Mouse (Mus musculus) heart, embryonic 12.5 days (tissue): ENCODE measurements around the gene Dnase1l1. TPM values are rescaled to one million over a fixed set of nuclear protein-coding genes. Genes with fewer than 3 reads are reported as not detected.

ENCODE experiments used
- ATAC-seq: fragments of 200-750 bp; cut with Nextera tagmentation; 2 replicates; pipeline ENCODE4 v1.8.0; 2017; ENCODE audit warnings: moderate TSS enrichment, moderate library complexity; ENCODE audit not compliant: insufficient number of reproducible peaks, low FRiP score
- H3K27ac ChIP-seq: fragments of 300-500 bp; sonication (generic); 2 replicates; pipeline ENCODE4 v1.5.1; 2016; ENCODE audit warnings: mild to moderate bottlenecking, moderate library complexity; ENCODE audit not compliant: poor library complexity, severe bottlenecking
- H3K27me3 ChIP-seq: fragments of 300-500 bp; sonication (generic); replicated peaks from 2 replicates; pipeline ENCODE4 v1.6.1; 2016; ENCODE audit warnings: mild to moderate bottlenecking, moderate library complexity
- H3K36me3 ChIP-seq: fragments of 300-500 bp; sonication (generic); 2 replicates; pipeline ENCODE4 v1.6.1; 2016; ENCODE audit warnings: mild to moderate bottlenecking, moderate library complexity
- H3K4me1 ChIP-seq: fragments of 300-500 bp; sonication (generic); replicated peaks from 2 replicates; pipeline ENCODE4 v1.6.1; 2016; ENCODE audit warnings: mild to moderate bottlenecking
- H3K4me2 ChIP-seq: fragments of 300-500 bp; sonication (generic); 2 replicates; pipeline ENCODE4 v1.6.1; 2016; ENCODE audit warnings: mild to moderate bottlenecking, moderate library complexity
- H3K4me3 ChIP-seq: fragments of 300-500 bp; sonication (generic); 2 replicates; pipeline ENCODE4 v1.5.1; 2016; ENCODE audit warnings: mild to moderate bottlenecking
- H3K9ac ChIP-seq: fragments of 300-500 bp; sonication (generic); 2 replicates; pipeline ENCODE4 v1.6.1; 2016; ENCODE audit warnings: mild to moderate bottlenecking, moderate library complexity
- H3K9me3 ChIP-seq: fragments of 300-500 bp; sonication (generic); replicated peaks from 2 replicates; pipeline ENCODE4 v1.6.1; 2016; ENCODE audit warnings: mild to moderate bottlenecking, moderate library complexity
- WGBS: fragments of 180-500 bp; shearing (Covaris S2); methylation state at CpG from one replicate; pipeline ENCODE4 v1.1.7; 2016; 5-methylcytosine and 5-hydroxymethylcytosine counted together
- polyA plus RNA-seq: library from polyadenylated mRNA; unstranded; fragments of >200 nt; fragmentation: Nextera tagmentation; extraction: Ambion mirVana; gene quantifications from 2 replicates; pipeline ENCODE4 v1.2.1, GENCODE M21; 2016

The Dnase1l1 gene
- polyA plus RNA-seq = 10.2 and 10.8 TPM in 2 replicates

- ATAC-seq = peak; percentile 93
- Histone ChIP-seq H3K9ac (peak within 1 kb of the TSS; percentile 79), H3K4me3 (peak within 1 kb of the TSS; percentile 57), H3K9me3 (no peaks in the 10 kb centered on the region), H3K4me2 (peak within 1 kb of the TSS; percentile 80), H3K27me3 (no peaks in the 10 kb centered on the region), H3K36me3 (0 out of 2 replicates have a peak, but pooled peaks cover 3% of the 10 kb centered on the region), H3K27ac (peak within 1 kb of the TSS; percentile 88), H3K4me1 (peaks cover 7% of the 10 kb centered on the region)
- 12% methylated on average over 16 of the region's 16 CpGs for WGBS
These were observed at the start of gene Dnase1l1, which contains the start of gene Taz for GRCm38 (mm10) chrX:74281732-74282394. Gene Dnase1l1 (minus strand): TSS chrX:74282337. Gene Taz (plus strand): TSS chrX:74281912.

DNA sequence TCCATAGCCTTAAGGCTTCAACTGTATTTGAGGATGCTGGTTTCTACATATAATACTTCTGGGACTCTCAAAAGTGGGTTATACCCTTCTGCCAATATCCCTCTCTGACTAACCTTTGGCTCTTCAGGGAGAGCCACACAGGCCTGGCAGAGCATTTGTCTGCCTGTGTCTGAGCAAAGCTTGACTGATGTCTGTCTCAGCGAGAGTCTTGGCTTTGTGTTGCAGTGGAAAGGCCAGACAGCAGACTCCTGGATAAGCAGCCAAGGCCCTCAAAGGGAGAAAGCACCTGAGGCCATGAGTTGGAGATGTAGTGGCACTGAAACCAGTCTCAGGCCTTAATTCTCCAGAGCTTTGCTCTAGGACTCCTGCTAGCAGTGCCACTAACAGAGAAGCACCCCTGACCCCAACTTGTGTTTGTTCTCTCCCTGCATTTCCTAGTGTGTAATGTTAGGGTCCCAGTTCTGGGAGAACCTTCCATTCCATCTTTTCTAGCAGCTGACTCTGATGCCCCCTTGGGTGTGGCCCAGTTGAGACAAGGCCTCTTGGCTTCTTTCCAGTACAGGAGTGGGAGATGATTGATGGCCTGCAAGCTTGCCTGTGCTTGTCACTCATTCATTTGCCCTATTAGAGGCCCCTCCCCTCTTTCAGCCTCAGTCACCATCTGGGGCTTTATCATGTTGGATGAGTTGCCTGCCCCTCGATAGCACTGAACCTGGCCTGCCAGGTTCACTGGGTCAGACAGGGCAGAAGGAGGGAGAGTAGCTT, 48.2 kb upstream of the Dnase1l1 start:
- H3K9me3 ChIP-seq = 0 out of 2 replicates have a peak, but pooled peaks cover 5% of the 10 kb centered on the region
- ATAC-seq = no peak
- 50% methylated on average over 2 of the region's 2 CpGs for WGBS
- peaks cover 20% of the 10 kb centered on the region for H3K4me1 ChIP-seq
- H3K4me2 ChIP-seq = peak overlapping the region; percentile 86
- H3K9ac ChIP-seq = peak overlapping the region; percentile 81; the same call in 1 of the 2 replicates
- peak overlapping the region; percentile 59; the same call in 1 of the 2 replicates for H3K4me3 ChIP-seq
- peaks cover 19% of the 10 kb centered on the region for H3K36me3 ChIP-seq
- H3K27ac ChIP-seq = no peak overlapping the region; the same call in 1 of the 2 replicates
- H3K27me3 ChIP-seq = no peaks in the 10 kb centered on the region

GRCm38 (mm10) chrX:74329215-74329671, 47.1 kb upstream of the Dnase1l1 start:
- H3K9me3 ChIP-seq = 0 out of 2 replicates have a peak, but pooled peaks cover 5% of the 10 kb centered on the region
- peak overlapping the region; percentile 81 for H3K9ac ChIP-seq
- peaks cover 13% of the 10 kb centered on the region for H3K36me3 ChIP-seq
- ATAC-seq = no peak
- H3K27ac ChIP-seq = peak overlapping the region; percentile 64; the same call in 1 of the 2 replicates
- peak overlapping the region; percentile 86 for H3K4me2 ChIP-seq
- 21% methylated on average over 10 of the region's 10 CpGs for WGBS
- peak overlapping the region; percentile 59 for H3K4me3 ChIP-seq
- peaks cover 20% of the 10 kb centered on the region for H3K4me1 ChIP-seq
- H3K27me3 ChIP-seq = no peaks in the 10 kb centered on the region

GRCm38 (mm10) chrX:74328725-74329161, 46.6 kb upstream of the Dnase1l1 start, which contains the start of gene Plxna3:
Gene Plxna3 (plus strand): TSS chrX:74329066.
- peak within 1 kb of the TSS; percentile 86 for H3K4me2 ChIP-seq
- ATAC-seq = peak; percentile 88
- peaks cover 8% of the 10 kb centered on the region for H3K36me3 ChIP-seq
- peak within 1 kb of the TSS; percentile 59 for H3K4me3 ChIP-seq
- 15% methylated on average over 30 of the region's 30 CpGs for WGBS
- no peaks in the 10 kb centered on the region for H3K27me3 ChIP-seq
- H3K27ac ChIP-seq = peak within 1 kb of the TSS; percentile 64; the same call in 1 of the 2 replicates
- H3K9me3 ChIP-seq = 0 out of 2 replicates have a peak, but pooled peaks cover 2% of the 10 kb centered on the region
- H3K9ac ChIP-seq = peak within 1 kb of the TSS; percentile 81
- H3K4me1 ChIP-seq = peaks cover 20% of the 10 kb centered on the region

- peaks cover 11% of the 10 kb centered on the region; the same call in 1 of the 2 replicates for H3K4me1 ChIP-seq
- peak; percentile 97 for ATAC-seq
- H3K4me3 ChIP-seq = peak within 1 kb of the TSS; percentile 59
- H3K9ac ChIP-seq = peak within 1 kb of the TSS; percentile 76
- peak within 1 kb of the TSS; percentile 73 for H3K27ac ChIP-seq
- H3K4me2 ChIP-seq = peak within 1 kb of the TSS; percentile 76
- H3K9me3 ChIP-seq = no peaks in the 10 kb centered on the region
- peaks cover 52% of the 10 kb centered on the region for H3K36me3 ChIP-seq
- 13% methylated on average over 59 of the region's 59 CpGs for WGBS
- H3K27me3 ChIP-seq = no peaks in the 10 kb centered on the region
These were observed 30.7 kb upstream of the Dnase1l1 start, which contains the start of gene Fam50a for GRCm38 (mm10) chrX:74312540-74313464. Gene Fam50a (plus strand): TSS chrX:74313033.

GRCm38 (mm10) chrX:74304867-74305700, 22.9 kb upstream of the Dnase1l1 start, which contains the start of gene Gdi1:
Gene Gdi1 (plus strand): TSS chrX:74304998.
- Histone ChIP-seq H3K9ac (peak within 1 kb of the TSS; percentile 90), H3K27me3 (no peaks in the 10 kb centered on the region), H3K4me3 (peak within 1 kb of the TSS; percentile 70), H3K27ac (peak within 1 kb of the TSS; percentile 94), H3K36me3 (peaks cover 77% of the 10 kb centered on the region), H3K4me1 (peaks cover 9% of the 10 kb centered on the region; the same call in 1 of the 2 replicates), H3K9me3 (no peaks in the 10 kb centered on the region), H3K4me2 (peak within 1 kb of the TSS; percentile 86)
- ATAC-seq = peak; percentile 90
- 12% methylated on average over 41 of the region's 41 CpGs for WGBS

- H3K36me3 ChIP-seq = peaks cover 47% of the 10 kb centered on the region
- no peak for ATAC-seq
- H3K4me3 ChIP-seq = no peak overlapping the region
- no peak overlapping the region for H3K9ac ChIP-seq
- 86% methylated on average over 3 of the region's 3 CpGs for WGBS
- no peaks in the 10 kb centered on the region for H3K9me3 ChIP-seq
- H3K4me2 ChIP-seq = no peak overlapping the region
- H3K27me3 ChIP-seq = no peaks in the 10 kb centered on the region
- no peak overlapping the region for H3K27ac ChIP-seq
- H3K4me1 ChIP-seq = no peaks in the 10 kb centered on the region; the same call in 1 of the 2 replicates
These were observed 17.6 kb upstream of the Dnase1l1 start for GRCm38 (mm10) chrX:74299721-74300120.

GRCm38 (mm10) chrX:74298348-74298747, 16.2 kb upstream of the Dnase1l1 start:
- Histone ChIP-seq H3K9me3 (no peaks in the 10 kb centered on the region), H3K27ac (no peak overlapping the region), H3K4me1 (no peaks in the 10 kb centered on the region; the same call in 1 of the 2 replicates), H3K9ac (no peak overlapping the region), H3K36me3 (peaks cover 37% of the 10 kb centered on the region), H3K27me3 (no peaks in the 10 kb centered on the region), H3K4me3 (no peak overlapping the region), H3K4me2 (no peak overlapping the region)
- no peak for ATAC-seq
- WGBS = 69% methylated on average over 1 of the region's 1 CpGs

GRCm38 (mm10) chrX:74296538-74297448, 14.7 kb upstream of the Dnase1l1 start, which contains the start of gene Atp6ap1:
Gene Atp6ap1 (plus strand): TSS chrX:74297097.
- Histone ChIP-seq H3K27ac (peak within 1 kb of the TSS; percentile 36), H3K36me3 (peaks cover 23% of the 10 kb centered on the region), H3K4me1 (no peaks in the 10 kb centered on the region; the same call in 1 of the 2 replicates), H3K9ac (peak within 1 kb of the TSS; percentile 82), H3K27me3 (no peaks in the 10 kb centered on the region), H3K4me2 (peak within 1 kb of the TSS; percentile 77), H3K4me3 (peak within 1 kb of the TSS; percentile 63), H3K9me3 (no peaks in the 10 kb centered on the region)
- WGBS = 15% methylated on average over 37 of the region's 37 CpGs
- ATAC-seq = peak; percentile 99
